Mouse (Mus musculus) cerebellum, postnatal 14 days (tissue): ENCODE results near the gene Adamtsl4.

Source experiments
- DNase-seq, 2 experiments: peaks; one replicate each; pipeline ENCODE4 v3.0.0; 2021; ENCODE audit warnings: mixed read lengths in 2 of 2

Adamtsl4 gene

DNA sequence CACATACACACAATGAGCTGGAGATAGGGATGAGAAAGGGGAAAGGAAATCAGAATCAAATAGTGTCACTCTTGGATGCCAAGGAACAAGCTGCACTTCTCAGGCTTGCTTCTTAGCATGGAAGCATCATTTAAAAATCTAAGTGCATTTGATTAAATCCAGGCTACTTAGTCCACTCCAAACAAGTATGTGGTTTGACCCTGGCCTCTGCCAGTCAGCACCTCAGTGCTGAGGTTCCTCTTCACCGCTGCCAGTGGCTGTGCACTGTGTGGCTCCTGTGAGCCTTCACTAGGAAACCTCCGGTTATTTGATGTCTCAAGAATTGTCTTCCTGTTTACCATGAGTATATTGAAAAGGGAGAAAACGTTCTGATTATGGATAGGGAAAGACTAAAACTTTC is 56.9 kb downstream of the Adamtsl4 start:
- no peak for DNase-seq

DNA sequence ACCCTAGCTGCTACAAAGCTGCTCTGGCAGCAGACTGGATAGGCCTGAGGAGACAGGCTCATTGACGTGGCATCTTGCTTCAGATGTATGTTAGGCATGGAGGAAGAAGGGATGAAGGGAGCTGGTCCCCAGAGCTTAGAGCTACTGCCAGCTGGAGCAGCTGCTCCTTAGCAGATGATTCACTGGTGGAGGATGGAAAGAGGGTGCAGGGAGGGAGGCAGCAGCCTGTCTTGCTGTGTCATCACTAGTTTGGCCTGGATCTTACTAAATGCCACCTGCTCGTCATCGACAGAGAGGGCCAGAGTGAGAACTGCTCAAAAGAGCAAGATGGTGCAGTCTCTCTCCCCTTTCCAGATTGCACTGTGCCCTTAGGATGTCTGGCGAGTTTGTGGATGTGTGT is 58.0 kb downstream of the Adamtsl4 start:
- peak; percentile 27 to 42 for DNase-seq

DNA sequence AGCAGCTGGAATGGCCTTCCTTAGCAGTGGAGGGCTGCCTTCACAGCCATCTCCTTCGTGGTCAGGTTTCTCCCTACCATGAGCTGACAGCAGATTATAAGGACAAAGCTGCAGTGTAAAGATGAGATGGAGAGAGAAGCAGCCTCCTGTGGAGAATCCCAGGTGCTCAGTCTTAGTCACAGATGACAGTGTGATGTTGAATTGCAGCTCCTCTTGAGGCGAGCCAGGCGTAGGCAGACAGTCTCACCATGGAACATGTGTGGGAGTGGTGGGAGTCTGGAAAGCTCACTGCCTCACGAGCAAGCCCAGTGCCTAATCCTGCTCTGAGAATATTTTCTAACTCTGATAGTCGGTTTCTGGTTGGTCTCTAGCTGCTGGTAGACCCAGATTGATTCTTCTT is 60.0 kb downstream of the Adamtsl4 start:
- DNase-seq = no peak
